Mouse (Mus musculus) spleen, postnatal 14 days (tissue): ENCODE results near the gene Gm12355.
"Not testable (repeated sequence)": the region's sequence is repeated elsewhere in the genome, so short reads cannot be mapped to it uniquely, and the experiment has no call there.

Source experiments
- DNase-seq, 2 experiments: peaks; one replicate each; pipeline ENCODE4 v3.0.0; 2021 to 2022; ENCODE audit warnings: low spot score in 2 of 2

Gene Gm12355

GRCm38 (mm10) chr11:98625611-98626410, at the start of gene Gm12355, which contains the start of gene Gsdma3:
Gene Gm12355 (minus strand): TSS chr11:98625661.
Gene Gsdma3 (plus strand): TSS chr11:98626360.
- no peak for DNase-seq

GRCm38 (mm10) chr11:98673136-98673535, 47.7 kb upstream of the Gm12355 start:
- peak in 1 of 2 experiments; percentile 56 for DNase-seq

GRCm38 (mm10) chr11:98672482-98672881, 47.0 kb upstream of the Gm12355 start:
- DNase-seq = no peak

- no peak for DNase-seq
Observed at GRCm38 (mm10) chr11:98671857-98672256, 46.4 kb upstream of the Gm12355 start.

- no peak for DNase-seq
Observed at GRCm38 (mm10) chr11:98671284-98671815, 45.9 kb upstream of the Gm12355 start.

GRCm38 (mm10) chr11:98668984-98669383, 43.5 kb upstream of the Gm12355 start:
- DNase-seq = no peak

- DNase-seq = no peak
Observed at GRCm38 (mm10) chr11:98664091-98664490, 38.6 kb upstream of the Gm12355 start, which contains the start of gene Gsdma. Gene Gsdma (plus strand): TSS chr11:98664351.

GRCm38 (mm10) chr11:98660517-98660916, 35.1 kb upstream of the Gm12355 start:
- DNase-seq = peak in 1 of 2 experiments; percentile 28

- DNase-seq = peak in 1 of 2 experiments; percentile 59
Observed at GRCm38 (mm10) chr11:98655076-98655475, 29.6 kb upstream of the Gm12355 start.

GRCm38 (mm10) chr11:98646459-98646858, 21.0 kb upstream of the Gm12355 start, which contains the start of gene Gsdma2:
Gene Gsdma2 (plus strand): TSS chr11:98646759.
- DNase-seq = no peak

- no peak for DNase-seq
Observed at GRCm38 (mm10) chr11:98645946-98646345, 20.5 kb upstream of the Gm12355 start.

GRCm38 (mm10) chr11:98644757-98645156, 19.3 kb upstream of the Gm12355 start:
- DNase-seq = no peak

- no peak for DNase-seq
Observed at GRCm38 (mm10) chr11:98640091-98640490, 14.6 kb upstream of the Gm12355 start.

- DNase-seq = no peak
Observed at GRCm38 (mm10) chr11:98637501-98637900, 12.0 kb upstream of the Gm12355 start.

- DNase-seq = peak in 1 of 2 experiments; percentile 12
Observed at GRCm38 (mm10) chr11:98635312-98635970, 10.0 kb upstream of the Gm12355 start.

- no peak for DNase-seq
Observed at GRCm38 (mm10) chr11:98630646-98631045, 5.2 kb upstream of the Gm12355 start.

GRCm38 (mm10) chr11:98628706-98629105, 3.2 kb upstream of the Gm12355 start:
- no peak for DNase-seq

- DNase-seq = not testable (repeated sequence)
Observed at GRCm38 (mm10) chr11:98624381-98624780, 1.1 kb downstream of the Gm12355 start.

- not testable (repeated sequence) for DNase-seq
Observed at GRCm38 (mm10) chr11:98623981-98624380, 1.5 kb downstream of the Gm12355 start.

- DNase-seq = no peak
Observed at GRCm38 (mm10) chr11:98620791-98621190, 4.7 kb downstream of the Gm12355 start.

- no peak for DNase-seq
Observed at GRCm38 (mm10) chr11:98606763-98607162, 18.7 kb downstream of the Gm12355 start.

- DNase-seq = not testable (repeated sequence)
Observed at GRCm38 (mm10) chr11:98604911-98605310, 20.6 kb downstream of the Gm12355 start.
